Mouse (Mus musculus): ENCODE results near the gene Slc9a8.
"Not testable (repeated sequence)": the region's sequence is repeated elsewhere in the genome, so short reads cannot be mapped to it uniquely, and the experiment has no call there.

Gene Slc9a8

DNA sequence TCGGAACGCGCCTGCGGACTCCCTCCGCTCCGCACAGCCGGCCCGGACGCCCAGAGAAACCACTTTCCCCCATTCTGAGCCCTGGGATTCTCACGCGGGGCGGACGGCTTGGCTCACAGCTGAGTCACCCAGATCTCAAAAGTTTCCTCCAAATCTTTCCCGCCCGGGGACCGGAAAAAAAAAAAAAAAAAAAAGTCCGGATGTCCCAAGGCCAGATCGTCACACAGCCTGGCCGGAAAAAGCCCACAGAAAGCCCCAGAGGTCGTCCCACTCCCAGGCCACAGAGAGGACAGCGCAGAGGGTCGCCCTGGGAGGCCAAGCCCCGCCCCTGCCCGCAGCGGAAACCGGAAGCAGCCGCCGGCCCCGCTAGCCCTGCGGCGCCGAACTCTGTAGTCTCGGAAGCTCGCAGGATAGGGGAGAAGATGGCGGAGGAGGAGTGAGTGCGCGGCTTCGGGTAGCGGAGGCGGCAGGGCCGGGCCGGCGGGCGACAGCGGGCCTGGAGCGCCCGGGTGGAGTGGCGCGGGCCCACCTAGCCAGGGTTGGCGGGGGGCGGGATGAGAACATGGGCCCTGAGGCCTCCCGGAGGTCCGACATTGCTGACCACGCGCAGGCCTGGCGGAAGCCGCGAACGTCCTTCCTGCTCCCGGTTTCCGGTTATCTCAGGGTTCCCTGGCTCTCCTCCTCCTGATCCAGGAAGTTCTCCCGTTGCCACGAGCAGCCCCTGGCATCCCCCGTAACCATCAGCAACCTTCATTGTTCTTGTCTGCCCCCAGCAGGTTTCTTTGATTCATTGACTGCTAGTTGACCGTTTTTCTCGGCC is at the start of gene Slc9a8:
Gene Slc9a8 (plus strand): TSS at position 383 of the 820 bp plus-strand sequence.
- DNase-seq = peak; percentile 97 to 98

DNA sequence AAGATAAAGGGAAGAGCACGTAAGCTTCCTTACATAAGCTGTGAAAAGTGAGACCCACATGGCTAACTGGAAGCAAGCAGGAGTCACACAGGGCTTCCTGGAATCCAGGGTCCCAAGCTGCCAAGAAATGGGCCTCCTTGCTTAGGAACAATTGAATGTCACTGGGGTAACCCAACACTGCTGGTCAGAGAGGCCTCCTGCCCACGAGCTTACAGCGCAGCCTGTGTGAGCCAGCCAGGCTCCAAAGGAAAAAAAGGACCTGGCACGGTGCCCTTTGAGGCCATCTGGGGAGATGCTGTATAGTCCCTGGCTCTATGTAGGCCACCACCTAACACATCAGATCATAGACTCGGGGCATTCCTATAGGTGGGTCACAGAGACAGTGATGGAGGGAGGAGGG is 48.2 kb upstream of the Slc9a8 start:
- DNase-seq = peak; percentile 91 to 93

DNA sequence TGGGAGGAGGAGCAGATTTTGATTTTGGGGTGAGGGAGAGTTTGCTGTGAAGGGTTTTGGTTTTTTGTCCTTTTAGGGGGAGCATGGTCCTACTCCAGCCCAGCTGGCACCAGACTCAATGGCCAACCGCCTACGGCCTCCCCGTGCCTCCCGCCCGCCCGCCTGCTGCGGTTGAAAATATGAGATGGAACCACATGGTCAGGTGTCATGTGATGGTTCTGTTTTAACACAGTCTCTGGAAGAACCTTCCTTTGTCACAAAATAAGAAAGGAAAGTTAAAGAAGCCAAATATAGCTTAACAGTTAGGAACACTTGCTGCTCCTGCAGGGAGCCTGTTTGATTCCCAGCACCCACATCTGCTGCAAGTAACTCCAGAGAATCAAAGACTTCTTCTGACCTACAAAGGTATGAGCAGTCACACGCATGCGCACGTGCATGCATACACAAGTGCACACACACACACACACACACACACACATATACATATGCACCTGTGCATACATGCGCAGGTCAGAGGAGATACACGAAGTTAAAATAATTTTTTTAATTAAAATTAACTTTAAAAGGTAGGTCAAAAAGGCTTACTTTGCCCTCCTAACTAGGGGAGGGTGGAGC is 47.2 kb upstream of the Slc9a8 start:
- DNase-seq = no peak

DNA sequence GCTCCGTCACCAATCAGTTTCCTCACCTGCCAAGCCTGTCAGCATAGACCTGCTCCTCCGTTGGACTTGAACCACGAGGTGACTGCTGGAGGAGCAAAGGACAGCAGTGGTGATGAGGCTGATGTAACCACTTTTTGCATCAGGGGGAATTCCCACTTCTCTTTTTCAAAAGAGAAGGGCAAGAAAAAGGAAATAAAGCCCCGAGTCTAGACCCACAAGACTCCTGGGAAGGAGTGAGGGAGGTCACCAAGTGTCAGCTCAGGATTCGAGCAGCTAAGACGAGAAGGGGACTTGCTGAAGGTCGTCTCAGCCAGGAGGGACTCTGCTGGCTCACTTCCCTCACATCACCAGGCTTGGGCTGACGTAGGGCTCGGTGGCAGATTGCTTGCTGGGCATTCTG is 46.4 kb upstream of the Slc9a8 start:
- peak in 1 of 2 experiments; percentile 17 for DNase-seq

DNA sequence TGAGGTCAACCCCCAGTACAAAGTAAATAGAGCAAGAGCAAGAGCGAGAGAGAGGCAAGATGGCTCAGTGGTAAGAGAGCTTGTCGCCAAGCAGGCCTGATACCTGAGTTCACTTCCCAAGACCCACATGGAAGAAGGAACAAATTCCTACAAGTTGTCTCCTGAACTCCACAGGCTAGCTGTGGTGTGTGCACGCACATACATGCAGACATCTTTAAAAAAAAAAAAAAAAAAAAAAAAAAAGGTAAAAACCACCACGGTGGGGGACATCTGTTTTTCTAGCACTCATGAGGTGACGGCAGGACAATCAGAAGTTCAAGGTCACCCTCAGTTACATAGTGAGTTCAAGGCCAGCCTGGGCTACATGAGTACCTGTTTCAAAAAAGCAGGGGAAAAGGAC is 45.8 kb upstream of the Slc9a8 start:
- DNase-seq = no peak

DNA sequence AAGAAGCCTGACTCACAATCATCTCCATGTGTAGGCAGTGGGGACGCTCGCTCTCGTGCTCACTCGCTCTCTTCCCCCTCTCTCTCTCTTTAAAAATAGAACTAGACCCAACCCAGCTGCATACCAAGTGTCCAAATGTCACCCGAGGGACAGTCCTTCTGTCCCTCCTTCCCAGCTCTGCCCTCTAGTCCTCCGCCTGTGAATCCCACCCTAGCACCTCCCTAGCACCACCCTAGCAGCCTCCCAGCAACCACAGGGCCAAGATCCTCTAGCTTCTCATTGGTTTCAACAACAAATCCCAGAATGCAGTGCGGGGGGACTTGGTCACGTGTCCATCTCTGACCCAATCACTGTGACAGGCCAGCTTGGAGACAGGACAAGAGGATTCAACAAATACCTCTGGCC is 45.4 kb upstream of the Slc9a8 start:
- peak; percentile 42 to 46 for DNase-seq

DNA sequence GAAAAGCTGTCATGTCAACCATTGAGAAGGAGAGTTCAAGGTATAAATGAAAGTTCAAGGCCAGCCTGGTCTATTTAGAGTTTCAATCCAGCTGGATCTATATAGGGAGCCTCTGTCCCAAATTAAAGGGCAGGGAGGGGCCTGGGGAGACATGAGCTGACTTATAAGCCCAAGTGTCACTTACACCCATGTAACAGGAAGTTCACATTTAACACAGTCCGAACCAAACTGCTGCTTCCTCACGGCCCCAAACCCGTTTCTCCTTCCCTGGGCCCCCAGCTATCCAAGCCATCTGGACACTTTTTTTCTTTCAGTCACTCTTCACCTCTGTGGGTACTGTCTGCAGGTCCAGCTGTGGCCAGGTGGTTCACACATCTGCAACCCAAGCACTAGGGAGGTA is 43.8 kb upstream of the Slc9a8 start:
- no peak for DNase-seq

DNA sequence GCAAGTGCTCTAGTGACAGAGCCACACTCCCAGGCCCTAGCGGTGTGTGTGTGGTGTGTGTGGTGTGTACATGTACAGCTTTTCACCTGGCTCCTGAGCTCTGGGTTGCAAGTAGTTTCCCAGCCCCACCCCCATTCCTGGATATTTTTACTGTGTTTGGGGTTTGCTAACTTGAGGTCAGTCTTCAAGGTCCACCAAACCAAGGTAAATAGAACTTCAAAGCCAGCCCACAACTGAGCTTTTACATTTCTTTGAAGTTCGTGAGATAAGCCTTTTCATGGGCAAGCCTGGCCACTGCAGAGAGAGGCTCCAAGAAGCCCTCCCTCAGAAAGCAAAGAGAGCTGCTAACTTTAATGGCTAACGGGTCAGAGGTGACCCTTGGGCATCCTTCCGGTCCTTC is 42.5 kb upstream of the Slc9a8 start:
- DNase-seq = no peak

DNA sequence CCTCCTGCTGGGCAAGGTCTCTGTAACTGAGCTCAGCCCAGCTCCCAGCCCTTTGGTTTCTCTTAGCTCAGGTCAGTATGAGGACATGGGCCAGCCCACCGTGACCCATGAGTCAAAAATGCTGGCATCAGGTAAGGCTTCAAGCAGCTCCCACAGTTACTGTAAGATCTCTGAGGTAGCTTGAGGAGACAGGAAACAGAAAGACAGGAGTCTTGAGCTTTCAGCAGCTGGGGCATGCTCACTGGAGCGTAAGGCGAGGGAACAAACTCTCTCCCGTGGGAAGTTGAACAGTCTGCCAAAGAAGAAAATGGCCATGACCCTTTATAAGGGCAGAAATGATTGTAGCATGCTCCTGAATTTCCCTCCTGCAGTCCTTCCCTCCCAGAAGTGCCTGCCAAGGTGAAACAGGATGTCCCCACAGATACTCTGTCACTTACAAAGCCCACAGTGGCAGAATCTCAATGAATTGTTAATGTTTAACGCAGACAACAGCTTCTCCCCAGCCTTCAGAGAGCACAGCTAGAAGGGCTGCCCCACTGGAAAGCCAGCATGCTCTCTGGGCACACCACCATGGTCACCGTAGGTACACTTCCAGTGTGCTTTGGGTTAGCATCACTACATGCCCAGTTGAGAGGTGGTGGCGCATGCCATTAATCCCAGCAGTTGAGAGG is 40.8 kb upstream of the Slc9a8 start:
- peak; percentile 23 to 30 for DNase-seq

DNA sequence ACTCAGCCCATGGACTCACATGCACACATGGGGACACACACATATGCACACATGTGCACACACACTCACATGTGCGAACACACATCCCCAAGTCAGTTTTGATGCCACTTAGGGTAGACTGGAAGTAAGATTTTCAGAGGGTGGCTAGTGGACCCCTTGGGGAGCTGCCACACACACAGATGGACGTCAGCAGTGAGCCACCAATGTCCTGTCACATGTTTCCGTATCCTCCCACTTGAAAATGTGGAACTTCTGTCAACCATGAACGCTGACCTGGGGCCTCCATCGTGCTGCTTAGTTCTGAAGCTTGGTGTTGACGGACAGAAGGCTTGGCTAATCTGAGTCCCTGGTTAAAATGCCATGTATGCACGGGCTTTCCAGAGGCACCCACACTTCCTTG is 39.9 kb upstream of the Slc9a8 start:
- no peak for DNase-seq

DNA sequence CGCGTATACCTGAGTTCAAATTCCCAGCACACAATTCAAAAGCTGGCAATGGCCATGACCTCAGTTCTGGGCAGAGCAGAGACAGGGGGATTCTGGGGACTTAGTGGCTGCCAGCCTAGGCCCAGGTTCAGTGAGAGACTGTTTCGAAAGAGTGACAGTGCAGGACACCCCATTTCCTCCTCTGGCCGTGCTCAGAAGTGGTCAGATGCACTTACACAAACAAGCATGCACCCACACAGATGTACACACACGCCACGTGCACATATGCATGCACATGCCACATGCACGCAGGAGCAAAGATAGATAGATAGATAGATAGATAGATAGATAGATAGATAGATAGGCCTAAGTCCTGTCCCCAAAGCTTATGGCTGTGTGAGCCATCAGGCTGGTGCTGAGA is 39.1 kb upstream of the Slc9a8 start:
- no peak for DNase-seq

DNA sequence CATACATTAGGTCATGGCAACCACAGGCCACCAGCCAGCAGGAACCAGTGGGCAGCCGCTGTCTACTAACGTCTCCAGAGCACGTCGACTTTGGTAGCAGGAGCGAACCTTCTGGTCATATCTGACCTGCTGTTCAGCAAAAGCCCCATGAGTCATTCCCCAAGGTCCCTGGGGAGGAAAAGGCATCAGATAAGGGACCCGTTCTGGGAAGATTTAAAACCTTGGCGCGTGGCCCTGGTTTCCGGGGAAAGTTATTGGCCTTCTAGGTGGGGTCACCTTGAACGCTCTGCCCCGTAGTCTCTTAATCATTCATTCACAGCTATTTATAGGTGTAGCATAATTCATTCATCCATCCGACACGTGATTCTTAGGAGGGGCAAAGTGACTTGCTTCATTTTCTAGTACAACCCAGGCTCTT is 37.8 kb upstream of the Slc9a8 start:
- DNase-seq = no peak

DNA sequence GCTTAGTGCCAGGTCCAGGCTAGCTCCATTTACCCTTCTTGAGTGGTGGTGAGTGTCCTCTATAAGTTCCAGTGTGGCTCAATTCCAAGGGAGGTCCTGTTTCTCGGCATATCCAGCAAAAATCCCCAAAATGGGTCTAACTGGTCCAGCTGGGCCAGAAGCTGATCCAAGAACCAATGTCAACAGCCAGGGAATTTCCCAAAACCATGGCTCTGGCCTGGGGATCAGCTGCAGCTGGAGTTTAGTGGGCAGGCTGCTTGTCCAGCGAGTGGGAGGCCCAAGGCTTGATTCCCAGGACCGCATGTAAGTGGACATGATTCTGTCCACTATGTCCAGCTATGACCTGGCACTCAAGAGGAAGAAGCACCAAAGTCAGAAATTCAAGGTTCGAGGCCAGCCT is 35.1 kb upstream of the Slc9a8 start:
- DNase-seq = no peak

DNA sequence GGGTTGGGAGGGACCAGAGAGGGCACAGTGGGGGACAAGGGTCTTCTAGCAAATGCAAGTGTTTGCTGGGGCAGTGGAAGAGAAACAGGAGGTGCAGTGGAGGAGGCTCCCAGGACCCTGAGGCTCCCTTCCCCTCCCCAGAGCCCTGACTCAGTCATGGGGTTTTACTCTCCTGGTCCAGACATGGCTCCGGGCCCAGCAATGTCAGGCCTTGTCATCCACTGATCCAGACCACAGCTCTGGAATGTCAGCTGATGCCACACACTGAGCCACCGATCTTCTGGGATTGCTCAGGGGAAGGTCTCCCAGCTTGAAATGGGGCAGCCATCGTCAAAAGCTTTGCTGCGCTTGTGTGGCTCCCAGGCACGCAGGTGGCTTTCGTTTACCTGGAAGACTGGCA is 34.5 kb upstream of the Slc9a8 start:
- DNase-seq = no peak

DNA sequence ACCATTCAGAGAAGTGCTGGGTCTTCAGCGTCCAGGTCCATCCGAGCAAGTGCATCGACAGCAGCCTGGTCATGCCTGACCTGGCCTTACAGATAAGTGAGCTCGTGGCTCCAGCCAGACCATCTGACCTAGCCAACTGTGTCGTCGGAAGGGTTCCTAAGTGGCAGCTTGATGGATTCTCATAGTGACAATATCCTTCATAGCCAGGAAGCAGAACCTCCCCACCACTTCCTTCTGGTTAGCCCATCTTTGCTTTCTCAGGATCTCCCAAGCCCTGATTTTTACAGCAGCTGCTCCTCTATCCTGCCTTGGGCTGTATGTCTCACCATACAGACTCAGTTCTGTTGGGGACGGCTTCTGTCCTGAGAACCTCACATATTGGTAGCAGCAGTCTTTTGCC is 27.1 kb upstream of the Slc9a8 start:
- DNase-seq = peak in 1 of 2 experiments; percentile 20

DNA sequence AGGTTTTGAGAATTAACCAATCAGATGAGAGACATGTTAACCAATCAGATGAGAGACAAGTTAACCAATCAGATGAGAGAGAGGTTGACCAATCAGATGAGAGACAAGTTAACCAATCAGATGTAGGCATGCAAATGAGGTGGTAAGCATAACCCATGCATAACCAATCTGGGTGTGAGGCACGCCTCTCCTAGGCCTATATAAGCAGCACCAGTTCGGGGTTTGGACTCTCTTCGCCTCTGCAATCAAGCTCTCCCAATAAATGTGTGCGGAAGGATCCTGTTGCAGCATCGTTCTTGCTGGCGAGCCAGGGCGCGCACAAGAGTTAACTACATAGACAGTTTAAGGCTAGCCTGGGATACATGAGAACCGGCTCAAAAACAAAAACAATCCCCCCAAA is 25.1 kb upstream of the Slc9a8 start:
- not testable (repeated sequence) for DNase-seq

DNA sequence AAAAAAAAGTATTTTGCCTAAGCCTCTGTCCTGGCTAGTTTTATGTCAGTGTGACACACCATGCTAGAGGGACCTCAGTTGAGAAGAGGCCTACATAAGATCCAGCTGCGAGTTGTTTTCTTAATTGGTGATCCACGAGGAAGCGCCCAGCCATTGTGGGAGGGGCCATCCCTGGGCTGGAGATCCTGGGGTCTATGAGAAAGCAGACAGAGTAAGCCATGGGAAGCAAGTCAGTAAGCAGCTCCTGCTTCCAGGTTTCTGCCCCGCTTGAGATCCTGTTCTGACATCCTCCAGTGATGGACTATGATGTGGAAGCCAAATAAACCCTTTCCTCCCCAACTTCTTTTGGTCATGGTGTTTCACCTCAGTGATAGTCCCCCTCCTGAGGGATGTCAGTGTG is 22.5 kb upstream of the Slc9a8 start:
- no peak for DNase-seq

DNA sequence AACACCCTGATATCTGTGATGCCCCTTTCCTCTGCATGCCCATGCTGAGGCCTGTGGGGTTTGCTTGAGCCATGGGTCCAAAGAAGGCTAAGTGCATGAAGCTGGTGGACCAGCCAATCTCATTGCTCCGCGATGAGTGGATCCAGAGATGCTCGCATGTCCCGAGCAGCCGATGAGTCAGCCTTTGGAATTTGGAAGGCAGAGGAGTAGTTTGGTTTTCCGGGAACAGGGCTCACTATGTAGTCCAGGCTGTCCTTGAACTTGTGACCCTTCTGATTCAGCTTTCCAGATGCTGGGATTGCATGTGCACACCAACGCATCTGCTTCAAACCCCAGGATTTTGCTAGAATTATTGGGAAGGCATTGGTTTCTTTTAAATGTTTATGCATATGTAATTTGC is 21.9 kb upstream of the Slc9a8 start:
- no peak for DNase-seq

DNA sequence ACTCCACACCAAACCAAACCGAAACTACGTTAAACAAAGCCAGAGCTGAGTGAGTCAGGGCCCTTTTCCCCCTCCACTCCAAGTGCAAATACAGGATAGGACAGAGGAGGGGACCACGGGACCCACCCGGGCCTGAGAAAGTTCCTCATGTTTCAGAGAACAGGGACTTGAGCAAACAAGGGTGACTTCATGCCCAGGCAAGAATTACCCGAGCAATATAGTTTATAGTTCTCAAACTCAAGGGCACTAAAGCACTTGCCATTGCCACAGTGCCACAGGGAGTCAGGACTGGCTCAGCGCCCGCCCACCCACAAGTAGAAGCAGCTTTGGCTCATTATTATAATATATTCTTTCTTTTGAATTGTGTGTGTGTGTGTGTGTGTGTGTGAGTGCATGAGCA is 18.4 kb upstream of the Slc9a8 start:
- no peak for DNase-seq

DNA sequence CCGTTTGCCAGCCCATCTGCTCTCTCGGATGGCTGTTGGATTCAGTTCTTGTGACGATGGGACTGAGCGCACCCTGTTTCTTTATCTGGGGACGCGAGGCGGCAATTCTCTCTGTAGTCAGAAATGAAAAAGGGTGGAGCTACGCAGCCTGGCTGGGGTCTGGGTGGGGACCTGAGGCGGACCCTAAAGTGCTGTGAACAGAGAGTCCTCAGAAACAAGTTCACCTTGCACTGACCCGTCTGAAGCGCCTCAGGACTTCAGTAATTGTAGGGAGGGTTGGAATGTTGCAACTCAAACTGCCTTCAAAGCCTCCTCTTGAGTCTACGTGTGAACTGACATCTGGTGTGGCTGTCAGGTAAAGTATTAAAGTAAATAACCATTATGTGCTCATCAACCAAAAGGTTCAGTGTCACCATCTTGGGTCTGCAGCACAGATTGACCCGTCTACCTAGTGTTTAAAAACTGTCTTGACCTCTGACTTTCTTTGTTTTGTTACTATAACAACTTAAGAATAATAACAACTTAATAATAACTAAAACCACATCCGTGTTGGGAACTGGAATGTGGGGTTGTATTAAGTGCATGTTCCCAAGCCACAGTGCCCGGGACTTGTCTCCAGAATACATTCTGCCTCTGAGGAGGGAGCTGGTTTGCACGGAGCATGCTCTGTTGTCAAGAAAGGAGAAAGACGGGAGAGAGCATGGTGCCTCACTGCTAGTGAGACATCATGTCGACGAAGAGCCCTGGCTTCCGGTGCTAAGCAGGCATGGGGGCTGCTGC is 16.2 kb upstream of the Slc9a8 start:
- no peak for DNase-seq

DNA sequence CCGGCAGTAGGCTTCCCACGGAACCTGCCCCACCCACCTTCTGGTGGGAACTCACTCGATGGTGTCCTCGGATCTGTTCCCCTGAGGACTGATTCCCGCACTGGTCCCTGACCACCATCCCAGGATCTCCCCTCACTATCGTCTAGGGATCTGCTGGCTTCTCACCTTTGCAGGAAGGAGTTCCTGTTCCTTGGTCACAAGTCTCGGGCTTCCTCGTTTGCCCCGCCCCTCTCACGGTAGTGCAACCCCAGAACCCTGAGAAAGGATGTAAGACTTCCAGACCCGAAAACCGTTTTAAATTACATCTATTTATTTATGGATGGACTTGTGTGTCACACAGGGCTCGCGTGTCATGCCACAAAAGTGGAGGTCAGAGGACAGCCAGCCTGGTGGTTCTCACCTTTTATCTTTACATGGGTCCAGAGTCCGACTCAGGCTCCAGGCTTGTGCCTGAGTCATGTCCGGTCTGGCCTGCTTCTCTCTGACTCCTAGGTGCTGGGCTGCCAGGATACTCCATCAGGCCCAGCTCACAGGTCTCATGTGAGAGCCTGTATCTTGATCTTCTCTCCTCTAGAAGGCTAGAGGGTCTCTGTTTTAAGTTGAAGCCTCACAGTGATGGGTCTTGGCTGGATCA is 14.1 kb upstream of the Slc9a8 start:
- DNase-seq = no peak

DNA sequence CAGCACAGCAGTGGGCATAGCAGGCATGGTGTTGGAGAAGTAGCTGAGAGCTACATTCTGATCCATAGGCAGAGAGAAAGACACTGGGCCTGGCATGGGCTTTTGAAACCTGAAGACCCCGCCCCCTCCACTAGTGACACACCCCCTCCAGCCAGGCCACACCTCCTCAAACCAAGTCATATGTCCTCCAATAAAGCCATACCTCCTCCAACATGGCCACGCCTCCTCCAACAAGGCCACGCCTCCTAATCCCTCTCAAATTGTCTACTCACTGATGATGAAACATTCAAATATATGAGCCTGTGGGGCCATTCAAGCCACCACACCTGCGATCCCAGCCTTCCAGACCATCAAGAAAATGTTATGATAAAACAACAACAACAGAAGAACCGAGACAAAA is 7.1 kb upstream of the Slc9a8 start:
- DNase-seq = no peak
